Mouse (Mus musculus): ENCODE results near the gene Ryr2. TPM values are rescaled to one million over a fixed set of nuclear protein-coding genes. Genes with fewer than 3 reads are reported as not detected.
A peak's percentile ranks its signal among the peaks of the same experiment; 100 is the strongest.

Gene Ryr2
- polyA plus RNA-seq, 1 experiment from 2014 or later = 0.80 TPM

- Histone ChIP-seq H3K27ac (replicated peaks; ENCODE audit: low read depth, low read length) (no peak overlapping the region), H3K36me3 (replicated peaks; ENCODE audit: control insufficient read depth, insufficient read depth, low read depth, low read length) (no peaks in the 10 kb centered on the region), H3K9ac (replicated peaks; ENCODE audit: low read length) (no peak overlapping the region), H3K9me3 (replicated peaks; ENCODE audit: control insufficient read depth, low read length) (no peaks in the 10 kb centered on the region), H3K4me3 (ENCODE audit: low read depth, low read length) (no peak overlapping the region), H3K4me2 (ENCODE audit: low read depth, low read length) (no peak overlapping the region), H3K4me1 (ENCODE audit: control insufficient read depth, insufficient read depth, low read length) (no peaks in the 10 kb centered on the region), H3K27me3 (ENCODE audit: control insufficient read depth, insufficient read depth, low read length) (no peaks in the 10 kb centered on the region)
- ATAC-seq (replicated peaks; ENCODE audit: insufficient number of reproducible peaks, low FRiP score, low TSS enrichment, low read depth) (no peak), DNase-seq (ENCODE audit: low spot score) (no peak)
- 88% methylated on average over 8 of the region's 8 CpGs for WGBS
Measured at GRCm38 (mm10) chr13:11772173-11772572, 334.6 kb downstream of the Ryr2 start.

DNA sequence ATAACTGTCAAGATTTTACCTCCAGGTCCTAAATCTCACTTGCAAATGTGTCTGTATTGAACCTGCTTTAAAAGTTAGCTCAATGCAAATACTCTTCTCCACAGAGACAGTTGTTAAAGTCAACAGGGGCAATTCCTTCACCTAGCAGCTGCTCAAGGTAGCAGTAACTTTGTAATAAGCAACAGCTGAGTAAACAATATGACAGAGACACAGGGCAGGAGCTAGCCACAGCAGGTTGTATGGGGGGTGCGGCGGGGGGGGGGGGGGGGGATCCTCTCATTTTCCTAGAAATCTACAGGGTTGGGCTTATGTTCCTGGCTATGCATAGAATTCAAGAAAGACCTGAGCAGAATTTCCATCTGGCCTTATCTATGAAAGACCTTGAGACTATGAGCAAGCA lies 339.8 kb downstream of the Ryr2 start:
- no peak for DNase-seq (ENCODE audit: low spot score)
- Histone ChIP-seq H3K4me3 (ENCODE audit: low read depth, low read length) (no peak overlapping the region), H3K4me1 (ENCODE audit: control insufficient read depth, insufficient read depth, low read length) (no peaks in the 10 kb centered on the region), H3K9me3 (replicated peaks; ENCODE audit: control insufficient read depth, low read length) (no peaks in the 10 kb centered on the region), H3K4me2 (ENCODE audit: low read depth, low read length) (no peak overlapping the region), H3K27ac (replicated peaks; ENCODE audit: low read depth, low read length) (no peak overlapping the region), H3K36me3 (replicated peaks; ENCODE audit: control insufficient read depth, insufficient read depth, low read depth, low read length) (no peaks in the 10 kb centered on the region), H3K27me3 (ENCODE audit: control insufficient read depth, insufficient read depth, low read length) (no peaks in the 10 kb centered on the region), H3K9ac (replicated peaks; ENCODE audit: low read length) (no peak overlapping the region)
- ATAC-seq (replicated peaks; ENCODE audit: insufficient number of reproducible peaks, low FRiP score, low TSS enrichment, low read depth) = no peak
- WGBS = 54% methylated on average over 2 of the region's 2 CpGs

GRCm38 (mm10) chr13:11763925-11764324 lies 342.8 kb downstream of the Ryr2 start:
- no peak overlapping the region for H3K4me2 ChIP-seq (ENCODE audit: low read depth, low read length)
- no peak overlapping the region for H3K9ac ChIP-seq (replicated peaks; ENCODE audit: low read length)
- H3K9me3 ChIP-seq (replicated peaks; ENCODE audit: control insufficient read depth, low read length) = no peaks in the 10 kb centered on the region
- H3K27ac ChIP-seq (replicated peaks; ENCODE audit: low read depth, low read length) = no peak overlapping the region
- DNase-seq (ENCODE audit: low spot score) (no peak), ATAC-seq (replicated peaks; ENCODE audit: insufficient number of reproducible peaks, low FRiP score, low TSS enrichment, low read depth) (no peak)
- H3K4me3 ChIP-seq (ENCODE audit: low read depth, low read length) = no peak overlapping the region
- H3K36me3 ChIP-seq (replicated peaks; ENCODE audit: control insufficient read depth, insufficient read depth, low read depth, low read length) = no peaks in the 10 kb centered on the region
- H3K27me3 ChIP-seq (ENCODE audit: control insufficient read depth, insufficient read depth, low read length) = no peaks in the 10 kb centered on the region
- H3K4me1 ChIP-seq (ENCODE audit: control insufficient read depth, insufficient read depth, low read length) = no peaks in the 10 kb centered on the region
- WGBS = 81% methylated on average over 4 of the region's 4 CpGs

GRCm38 (mm10) chr13:11763104-11763503 lies 343.6 kb downstream of the Ryr2 start:
- no peak for ATAC-seq (replicated peaks; ENCODE audit: insufficient number of reproducible peaks, low FRiP score, low TSS enrichment, low read depth)
- no peak overlapping the region for H3K27ac ChIP-seq (replicated peaks; ENCODE audit: low read depth, low read length)
- H3K4me3 ChIP-seq (ENCODE audit: low read depth, low read length) = no peak overlapping the region
- H3K4me1 ChIP-seq (ENCODE audit: control insufficient read depth, insufficient read depth, low read length) = no peaks in the 10 kb centered on the region
- H3K36me3 ChIP-seq (replicated peaks; ENCODE audit: control insufficient read depth, insufficient read depth, low read depth, low read length) = no peaks in the 10 kb centered on the region
- H3K9ac ChIP-seq (replicated peaks; ENCODE audit: low read length) = no peak overlapping the region
- H3K27me3 ChIP-seq (ENCODE audit: control insufficient read depth, insufficient read depth, low read length) = no peaks in the 10 kb centered on the region
- peak; percentile 70 for DNase-seq (ENCODE audit: low spot score)
- no peak overlapping the region for H3K4me2 ChIP-seq (ENCODE audit: low read depth, low read length)
- no peaks in the 10 kb centered on the region for H3K9me3 ChIP-seq (replicated peaks; ENCODE audit: control insufficient read depth, low read length)
- 79% methylated on average over 3 of the region's 3 CpGs for WGBS

- Histone ChIP-seq H3K4me3 (ENCODE audit: low read depth, low read length) (no peak overlapping the region), H3K4me2 (ENCODE audit: low read depth, low read length) (no peak overlapping the region), H3K9ac (replicated peaks; ENCODE audit: low read length) (no peak overlapping the region), H3K27me3 (ENCODE audit: control insufficient read depth, insufficient read depth, low read length) (no peaks in the 10 kb centered on the region), H3K9me3 (replicated peaks; ENCODE audit: control insufficient read depth, low read length) (no peaks in the 10 kb centered on the region), H3K36me3 (replicated peaks; ENCODE audit: control insufficient read depth, insufficient read depth, low read depth, low read length) (no peaks in the 10 kb centered on the region), H3K4me1 (ENCODE audit: control insufficient read depth, insufficient read depth, low read length) (no peaks in the 10 kb centered on the region), H3K27ac (replicated peaks; ENCODE audit: low read depth, low read length) (no peak overlapping the region)
- DNase-seq (ENCODE audit: low spot score) (no peak), ATAC-seq (replicated peaks; ENCODE audit: insufficient number of reproducible peaks, low FRiP score, low TSS enrichment, low read depth) (no peak)
- WGBS = 69% methylated on average over 7 of the region's 7 CpGs
Measured at GRCm38 (mm10) chr13:11757894-11758293, 348.9 kb downstream of the Ryr2 start.

DNA sequence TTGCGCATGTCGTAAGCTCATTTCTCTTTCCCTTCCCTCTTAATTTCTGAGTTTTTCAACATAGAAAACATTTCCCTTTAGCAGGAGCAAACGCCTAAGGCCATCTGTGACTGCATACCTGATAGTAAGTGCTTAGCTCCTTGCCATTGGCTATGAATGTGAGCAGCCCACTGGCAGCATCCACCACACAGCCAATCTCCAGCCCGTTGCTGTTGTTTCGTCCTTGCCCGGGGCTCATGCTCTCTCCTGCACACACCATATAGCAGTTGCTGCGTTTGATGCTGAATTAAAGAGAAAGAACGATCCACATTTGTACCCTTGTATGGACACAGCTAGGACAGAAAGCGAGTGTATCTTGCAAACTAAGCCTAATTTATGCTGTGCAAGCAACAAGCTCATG lies 361.3 kb downstream of the Ryr2 start:
- WGBS = 86% methylated on average over 9 of the region's 9 CpGs

GRCm38 (mm10) chr13:11738211-11738610 lies 368.5 kb downstream of the Ryr2 start:
- DNase-seq (ENCODE audit: low spot score) = no peak
- no peak for ATAC-seq (replicated peaks; ENCODE audit: insufficient number of reproducible peaks, low FRiP score, low TSS enrichment, low read depth)
- Histone ChIP-seq H3K27me3 (ENCODE audit: control insufficient read depth, insufficient read depth, low read length) (no peaks in the 10 kb centered on the region), H3K9ac (replicated peaks; ENCODE audit: low read length) (no peak overlapping the region), H3K9me3 (replicated peaks; ENCODE audit: control insufficient read depth, low read length) (no peaks in the 10 kb centered on the region), H3K4me3 (ENCODE audit: low read depth, low read length) (no peak overlapping the region), H3K4me1 (ENCODE audit: control insufficient read depth, insufficient read depth, low read length) (no peaks in the 10 kb centered on the region), H3K4me2 (ENCODE audit: low read depth, low read length) (no peak overlapping the region), H3K27ac (replicated peaks; ENCODE audit: low read depth, low read length) (no peak overlapping the region), H3K36me3 (replicated peaks; ENCODE audit: control insufficient read depth, insufficient read depth, low read depth, low read length) (no peaks in the 10 kb centered on the region)
- 90% methylated on average over 12 of the region's 12 CpGs for WGBS

More for the DNA sequence above, 361.3 kb downstream of the Ryr2 start:
- Histone ChIP-seq H3K9ac (replicated peaks; ENCODE audit: low read length) (no peak overlapping the region), H3K27me3 (ENCODE audit: control insufficient read depth, insufficient read depth, low read length) (no peaks in the 10 kb centered on the region), H3K36me3 (replicated peaks; ENCODE audit: control insufficient read depth, insufficient read depth, low read depth, low read length) (no peaks in the 10 kb centered on the region), H3K27ac (replicated peaks; ENCODE audit: low read depth, low read length) (no peak overlapping the region), H3K4me2 (ENCODE audit: low read depth, low read length) (no peak overlapping the region), H3K4me1 (ENCODE audit: control insufficient read depth, insufficient read depth, low read length) (no peaks in the 10 kb centered on the region), H3K9me3 (replicated peaks; ENCODE audit: control insufficient read depth, low read length) (no peaks in the 10 kb centered on the region), H3K4me3 (ENCODE audit: low read depth, low read length) (no peak overlapping the region)
- DNase-seq (ENCODE audit: low spot score) (no peak), ATAC-seq (replicated peaks; ENCODE audit: insufficient number of reproducible peaks, low FRiP score, low TSS enrichment, low read depth) (no peak)

DNA sequence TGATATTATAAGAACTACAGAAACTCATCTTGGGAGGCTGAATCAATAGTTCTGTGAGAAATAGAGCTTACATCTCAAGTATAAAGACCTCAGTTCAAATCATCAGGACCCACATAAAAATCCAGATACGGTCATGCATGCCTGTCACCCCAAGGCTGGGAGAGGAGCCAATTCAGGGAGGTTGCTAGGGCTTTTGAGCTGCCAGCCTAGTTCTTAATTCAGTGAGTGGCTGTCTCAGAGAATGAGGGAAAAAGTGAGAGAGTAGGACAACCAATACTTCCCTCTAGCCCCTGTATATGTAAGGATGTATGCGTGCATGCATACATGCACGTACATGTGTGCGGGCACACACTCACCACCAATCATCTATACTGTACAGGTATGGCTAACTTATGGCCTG lies 390.5 kb downstream of the Ryr2 start:
- ATAC-seq (replicated peaks; ENCODE audit: insufficient number of reproducible peaks, low FRiP score, low TSS enrichment, low read depth) = no peak
- Histone ChIP-seq H3K4me1 (ENCODE audit: control insufficient read depth, insufficient read depth, low read length) (no peaks in the 10 kb centered on the region), H3K9ac (replicated peaks; ENCODE audit: low read length) (no peak overlapping the region), H3K4me3 (ENCODE audit: low read depth, low read length) (no peak overlapping the region), H3K9me3 (replicated peaks; ENCODE audit: control insufficient read depth, low read length) (no peaks in the 10 kb centered on the region), H3K27me3 (ENCODE audit: control insufficient read depth, insufficient read depth, low read length) (no peaks in the 10 kb centered on the region), H3K36me3 (replicated peaks; ENCODE audit: control insufficient read depth, insufficient read depth, low read depth, low read length) (no peaks in the 10 kb centered on the region), H3K4me2 (ENCODE audit: low read depth, low read length) (no peak overlapping the region), H3K27ac (replicated peaks; ENCODE audit: low read depth, low read length) (no peak overlapping the region)
- 97% methylated on average over 4 of the region's 4 CpGs for WGBS
- no peak for DNase-seq (ENCODE audit: low spot score)
